Mouse (Mus musculus): Measurements from ENCODE around the gene Fasn. TPM values are rescaled to one million over a fixed set of nuclear protein-coding genes. Genes with fewer than 3 reads are reported as not detected.
A peak's percentile ranks its signal among the peaks of the same experiment; 100 is the strongest.
"Not testable (repeated sequence)": the region's sequence is repeated elsewhere in the genome, so short reads cannot be mapped to it uniquely, and the experiment has no call there.

Gene Fasn
- polyA plus RNA-seq, 1 experiment from 2014 or later: 19.9 TPM

DNA sequence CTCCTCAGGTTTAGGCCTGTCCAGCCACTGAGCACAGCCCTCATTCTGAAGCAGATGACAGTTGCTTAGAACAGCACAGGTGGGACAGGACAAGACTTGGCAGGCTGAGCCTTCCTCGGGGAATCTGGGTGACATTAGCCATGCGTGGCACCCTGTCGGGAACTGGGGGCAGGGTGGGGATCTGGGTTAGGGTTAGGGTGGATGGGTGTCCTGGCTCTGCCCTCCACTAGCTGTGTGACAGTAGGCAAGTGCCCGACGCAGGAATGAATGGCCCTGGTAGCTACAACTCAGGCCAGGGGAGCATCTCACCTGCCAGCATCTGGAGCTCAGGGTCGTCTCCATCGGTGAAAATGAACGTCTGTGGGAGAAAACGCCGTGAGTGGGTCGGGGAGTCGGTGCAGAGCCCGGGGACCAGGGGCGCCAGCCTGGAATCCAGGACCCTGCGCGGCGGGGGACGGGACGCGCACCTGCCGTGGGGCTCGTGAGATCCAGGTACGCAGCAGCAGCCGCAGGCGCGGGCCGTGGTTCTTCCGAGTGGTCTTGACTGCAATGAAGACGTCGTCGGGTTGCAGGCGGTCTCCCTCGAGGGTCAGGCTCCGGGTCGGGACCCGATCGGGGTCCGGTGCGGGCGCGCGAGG, 40.8 kb downstream of the Fasn start:
- DNase-seq (ENCODE audit: low spot score) (no peak), ATAC-seq (replicated peaks; ENCODE audit: low FRiP score, low read depth) (no peak)
- Histone ChIP-seq H3K9ac (ENCODE audit: low read depth, low read length) (peak overlapping the region; percentile 78), H3K4me3 (replicated peaks; ENCODE audit: low read depth, low read length) (peak overlapping the region; percentile 86), H3K27me3 (ENCODE audit: insufficient read depth, low read length) (no peaks in the 10 kb centered on the region), H3K4me1 (replicated peaks; ENCODE audit: insufficient read depth, low read length) (peaks cover 10% of the 10 kb centered on the region; the same call in 1 of the 2 replicates), H3K4me2 (ENCODE audit: low read length) (peak overlapping the region; percentile 96), H3K27ac (peak overlapping the region; percentile 80; the same call in 1 of the 2 replicates), H3K36me3 (ENCODE audit: insufficient read depth, low read length) (peaks cover 19% of the 10 kb centered on the region), H3K9me3 (replicated peaks; ENCODE audit: low read length) (no peaks in the 10 kb centered on the region)
- no peak for TF ChIP-seq CTCF (IDR thresholded peaks at IDR 0.05; ENCODE audit: low read depth)
- 3% methylated on average over 42 of the region's 42 CpGs for WGBS

DNA sequence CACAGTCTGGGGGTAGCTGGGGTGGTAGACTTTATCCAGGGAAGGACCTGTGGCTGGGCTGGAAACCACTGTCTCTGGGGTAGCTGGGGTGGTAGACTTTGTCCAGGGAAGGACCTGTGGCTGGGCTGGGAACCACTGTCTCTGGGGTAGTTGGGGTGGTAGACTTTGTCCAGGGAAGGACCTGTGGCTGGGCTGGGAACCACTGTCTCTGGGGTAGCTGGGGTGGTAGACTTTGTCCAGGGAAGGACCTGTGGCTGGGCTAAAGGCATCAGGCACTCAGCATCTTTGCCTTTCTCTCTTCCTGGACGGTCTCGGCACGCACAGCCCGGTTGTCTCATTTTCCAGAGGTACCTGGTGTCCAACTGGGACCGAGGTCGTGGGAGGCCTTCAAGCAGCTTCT, 43.0 kb downstream of the Fasn start:
- DNase-seq (ENCODE audit: low spot score); H3K36me3 ChIP-seq (ENCODE audit: insufficient read depth, low read length); H3K27me3 ChIP-seq (ENCODE audit: insufficient read depth, low read length); H3K4me3 ChIP-seq (replicated peaks; ENCODE audit: low read depth, low read length); H3K4me1 ChIP-seq (replicated peaks; ENCODE audit: insufficient read depth, low read length); H3K27ac ChIP-seq; ATAC-seq (replicated peaks; ENCODE audit: low FRiP score, low read depth); H3K9ac ChIP-seq (ENCODE audit: low read depth, low read length); H3K4me2 ChIP-seq (ENCODE audit: low read length); H3K9me3 ChIP-seq (replicated peaks; ENCODE audit: low read length): not testable (repeated sequence)
- WGBS: 97% methylated on average over 6 of the region's 6 CpGs

DNA sequence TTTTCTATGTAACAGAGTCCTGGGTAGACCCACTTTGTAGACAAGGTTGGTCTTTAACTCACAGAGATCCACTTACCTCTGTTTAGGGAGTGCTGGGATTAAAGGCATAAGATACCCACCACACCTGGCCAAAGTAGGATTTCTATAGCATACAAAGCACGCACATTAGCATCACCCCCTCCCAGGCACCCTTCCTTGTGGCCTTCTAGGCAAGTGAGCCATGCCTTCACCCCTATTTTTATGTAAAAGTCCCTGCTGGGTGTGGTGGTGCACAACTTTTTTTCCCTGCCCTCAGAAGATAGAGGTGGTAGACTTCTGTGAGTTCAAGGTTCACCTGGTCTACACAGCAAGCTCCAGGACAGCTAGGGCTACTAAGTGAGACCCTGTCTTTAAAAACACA, 44.5 kb downstream of the Fasn start:
- no peaks in the 10 kb centered on the region for H3K27me3 ChIP-seq (ENCODE audit: insufficient read depth, low read length)
- no peak overlapping the region for H3K4me3 ChIP-seq (replicated peaks; ENCODE audit: low read depth, low read length)
- no peak for TF ChIP-seq CTCF (IDR thresholded peaks at IDR 0.05; ENCODE audit: low read depth)
- 88% methylated on average over 1 of the region's 1 CpGs for WGBS
- H3K27ac ChIP-seq: no peak overlapping the region
- DNase-seq (ENCODE audit: low spot score) (no peak), ATAC-seq (replicated peaks; ENCODE audit: low FRiP score, low read depth) (no peak)
- peaks cover 5% of the 10 kb centered on the region; the same call in 1 of the 2 replicates for H3K4me1 ChIP-seq (replicated peaks; ENCODE audit: insufficient read depth, low read length)
- no peaks in the 10 kb centered on the region for H3K9me3 ChIP-seq (replicated peaks; ENCODE audit: low read length)
- H3K9ac ChIP-seq (ENCODE audit: low read depth, low read length): no peak overlapping the region
- H3K36me3 ChIP-seq (ENCODE audit: insufficient read depth, low read length): no peaks in the 10 kb centered on the region
- no peak overlapping the region for H3K4me2 ChIP-seq (ENCODE audit: low read length)

DNA sequence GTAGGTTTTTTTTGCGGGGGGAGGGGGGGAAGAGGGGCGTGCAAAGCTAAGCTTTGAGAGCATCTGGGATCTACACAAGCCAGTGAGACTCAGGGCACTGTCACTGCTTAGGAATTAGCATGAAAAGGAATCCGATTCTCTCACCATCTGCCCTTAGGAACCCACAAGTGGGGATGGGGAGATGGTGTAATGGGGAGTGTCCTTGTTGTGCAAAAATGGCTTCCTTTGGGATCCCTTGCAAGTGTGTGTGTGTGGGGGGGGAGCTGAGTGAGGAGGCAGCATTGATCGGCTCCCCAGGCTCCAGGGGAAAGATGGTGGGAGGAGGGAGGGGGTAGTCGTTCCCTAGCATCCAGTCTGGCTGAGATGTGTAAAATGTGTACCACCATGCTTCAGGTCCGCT, 47.2 kb downstream of the Fasn start:
- Histone ChIP-seq H3K27me3 (ENCODE audit: insufficient read depth, low read length) (no peaks in the 10 kb centered on the region), H3K27ac (no peak overlapping the region), H3K9ac (ENCODE audit: low read depth, low read length) (no peak overlapping the region), H3K9me3 (replicated peaks; ENCODE audit: low read length) (no peaks in the 10 kb centered on the region), H3K4me2 (ENCODE audit: low read length) (no peak overlapping the region), H3K4me3 (replicated peaks; ENCODE audit: low read depth, low read length) (no peak overlapping the region), H3K36me3 (ENCODE audit: insufficient read depth, low read length) (no peaks in the 10 kb centered on the region), H3K4me1 (replicated peaks; ENCODE audit: insufficient read depth, low read length) (no peaks in the 10 kb centered on the region)
- no peak for DNase-seq (ENCODE audit: low spot score)
- no peak for TF ChIP-seq CTCF (IDR thresholded peaks at IDR 0.05; ENCODE audit: low read depth)
- WGBS: 32% methylated on average over 6 of the region's 6 CpGs
- no peak for ATAC-seq (replicated peaks; ENCODE audit: low FRiP score, low read depth)

DNA sequence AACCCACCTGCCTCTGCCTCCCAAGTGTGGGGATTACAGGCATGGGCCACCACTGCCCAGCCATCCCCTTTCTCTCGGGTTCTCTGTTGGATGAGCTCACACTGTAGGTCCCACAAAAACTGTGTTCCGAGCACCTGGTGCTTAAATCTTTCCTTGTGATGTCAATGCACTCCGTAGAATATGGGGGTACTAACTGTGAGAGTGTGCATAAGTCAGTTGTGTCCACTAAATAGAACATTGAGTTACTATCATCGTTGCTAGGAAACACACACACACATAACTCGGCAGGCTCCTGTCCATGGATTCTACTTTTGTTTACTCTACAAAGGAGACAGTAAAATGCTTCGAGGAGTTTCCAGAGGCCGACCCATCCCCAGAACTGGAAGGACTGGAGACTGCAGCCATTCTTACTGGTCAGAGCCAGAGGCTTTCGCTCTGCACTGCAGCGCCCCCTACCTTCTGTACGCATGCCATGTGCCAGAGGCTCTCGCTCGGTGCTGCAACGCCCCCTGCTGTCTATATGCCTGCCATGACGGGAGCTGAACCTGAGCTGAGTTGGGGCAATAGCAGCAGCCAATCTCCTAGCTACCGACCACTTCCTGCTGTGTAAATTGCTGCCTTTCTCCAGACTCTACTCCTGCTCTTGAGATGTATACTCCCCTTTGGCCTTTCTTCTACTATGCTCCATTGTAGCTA, 48.4 kb downstream of the Fasn start:
- Histone ChIP-seq H3K27me3 (ENCODE audit: insufficient read depth, low read length) (no peaks in the 10 kb centered on the region), H3K36me3 (ENCODE audit: insufficient read depth, low read length) (no peaks in the 10 kb centered on the region), H3K4me3 (replicated peaks; ENCODE audit: low read depth, low read length) (no peak overlapping the region), H3K27ac (no peak overlapping the region), H3K4me1 (replicated peaks; ENCODE audit: insufficient read depth, low read length) (no peaks in the 10 kb centered on the region), H3K4me2 (ENCODE audit: low read length) (no peak overlapping the region), H3K9ac (ENCODE audit: low read depth, low read length) (no peak overlapping the region), H3K9me3 (replicated peaks; ENCODE audit: low read length) (no peaks in the 10 kb centered on the region)
- ATAC-seq (replicated peaks; ENCODE audit: low FRiP score, low read depth) (peak; percentile 82), DNase-seq (ENCODE audit: low spot score) (peak; percentile 97)
- WGBS: 22% methylated on average over 15 of the region's 15 CpGs
- peak; percentile 100 for TF ChIP-seq CTCF (IDR thresholded peaks at IDR 0.05; ENCODE audit: low read depth)

DNA sequence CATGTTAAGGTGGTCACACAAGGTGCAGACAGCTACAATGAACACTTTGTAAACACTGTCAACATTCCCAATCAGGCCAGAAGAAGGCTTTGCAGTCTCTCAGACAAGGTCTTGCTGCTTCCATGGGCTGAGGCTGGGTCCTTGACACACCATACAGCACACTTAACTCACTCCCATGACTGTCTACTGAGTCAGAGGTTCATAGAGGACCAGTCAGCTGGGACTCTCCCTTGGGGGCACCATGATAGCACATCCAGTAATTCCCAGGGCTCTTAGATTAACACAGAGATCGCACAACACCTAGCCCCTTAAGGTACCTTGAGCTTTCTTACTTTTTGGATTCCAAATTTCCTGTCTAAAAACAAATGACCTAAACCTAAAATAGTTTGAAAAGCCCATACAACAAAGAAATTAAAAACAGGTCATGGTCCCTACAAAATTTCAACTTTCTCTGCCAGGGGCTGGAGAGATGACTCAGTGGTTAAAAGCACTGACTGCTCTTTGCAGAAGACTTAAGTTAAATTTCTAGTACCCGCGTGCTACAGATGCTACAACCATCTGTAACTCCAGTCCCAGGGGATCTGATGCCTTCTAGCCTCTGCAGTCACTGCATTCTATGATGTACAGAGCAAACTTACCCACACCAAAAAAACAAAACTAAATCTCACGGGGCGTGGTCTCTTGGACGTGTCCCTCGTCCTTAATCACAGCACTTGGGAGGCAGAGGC, 50.7 kb downstream of the Fasn start:
- no peak for TF ChIP-seq CTCF (IDR thresholded peaks at IDR 0.05; ENCODE audit: low read depth)
- Histone ChIP-seq H3K36me3 (ENCODE audit: insufficient read depth, low read length) (no peaks in the 10 kb centered on the region), H3K4me2 (ENCODE audit: low read length) (no peak overlapping the region), H3K4me1 (replicated peaks; ENCODE audit: insufficient read depth, low read length) (no peaks in the 10 kb centered on the region), H3K9me3 (replicated peaks; ENCODE audit: low read length) (no peaks in the 10 kb centered on the region), H3K9ac (ENCODE audit: low read depth, low read length) (no peak overlapping the region), H3K4me3 (replicated peaks; ENCODE audit: low read depth, low read length) (no peak overlapping the region), H3K27me3 (ENCODE audit: insufficient read depth, low read length) (no peaks in the 10 kb centered on the region), H3K27ac (no peak overlapping the region)
- WGBS: 85% methylated on average over 7 of the region's 7 CpGs
- ATAC-seq (replicated peaks; ENCODE audit: low FRiP score, low read depth) (no peak), DNase-seq (ENCODE audit: low spot score) (no peak)

Data from kidney, postnatal 0 days (tissue).